Mouse (Mus musculus) common myeloid progenitor, adult 5-6 weeks (primary cell): Measurements from ENCODE around the gene Ciao1. TPM values are rescaled to one million over a fixed set of nuclear protein-coding genes. Genes with fewer than 3 reads are reported as not detected.
"Not testable (repeated sequence)": the region's sequence is repeated elsewhere in the genome, so short reads cannot be mapped to it uniquely, and the experiment has no call there.

Experiments used
- ATAC-seq: replicated peaks from 2 replicates; pipeline ENCODE4 v1.8.0; 2016; ENCODE audit warnings: low read depth, mild to moderate bottlenecking, moderate TSS enrichment, inconsistent platforms; ENCODE audit not compliant: poor library complexity, severe bottlenecking
- total RNA-seq: library from RNA; stranded (forward); fragments of 200-1000, 187-1606 nt; gene quantifications from 2 replicates; pipeline ENCODE4 v1.2.3, GENCODE M21; 2017

The Ciao1 gene
- total RNA-seq, 1 experiment from 2014 or later, result 36.1 TPM

DNA sequence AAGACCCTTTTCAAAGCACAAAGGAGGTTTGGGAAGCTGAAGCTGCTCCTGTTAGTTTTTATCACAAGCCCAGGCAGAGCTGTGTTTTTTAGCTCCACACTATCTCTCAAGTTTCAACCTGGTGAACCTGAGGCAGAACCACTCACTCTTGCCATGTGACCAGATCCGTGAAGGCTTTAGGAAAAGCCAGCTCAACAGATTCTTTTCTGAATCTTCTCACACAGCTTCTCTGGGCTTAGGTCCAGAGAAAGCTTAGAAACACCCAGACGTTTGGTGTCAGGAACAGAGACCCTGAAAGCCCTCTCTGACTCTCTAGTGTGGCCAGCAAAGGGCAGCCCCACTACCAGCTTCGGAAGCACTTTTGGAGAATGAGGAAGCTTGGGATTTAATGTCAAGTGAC is 3.8 kb upstream of the Ciao1 start:
- ATAC-seq, result no peak

DNA sequence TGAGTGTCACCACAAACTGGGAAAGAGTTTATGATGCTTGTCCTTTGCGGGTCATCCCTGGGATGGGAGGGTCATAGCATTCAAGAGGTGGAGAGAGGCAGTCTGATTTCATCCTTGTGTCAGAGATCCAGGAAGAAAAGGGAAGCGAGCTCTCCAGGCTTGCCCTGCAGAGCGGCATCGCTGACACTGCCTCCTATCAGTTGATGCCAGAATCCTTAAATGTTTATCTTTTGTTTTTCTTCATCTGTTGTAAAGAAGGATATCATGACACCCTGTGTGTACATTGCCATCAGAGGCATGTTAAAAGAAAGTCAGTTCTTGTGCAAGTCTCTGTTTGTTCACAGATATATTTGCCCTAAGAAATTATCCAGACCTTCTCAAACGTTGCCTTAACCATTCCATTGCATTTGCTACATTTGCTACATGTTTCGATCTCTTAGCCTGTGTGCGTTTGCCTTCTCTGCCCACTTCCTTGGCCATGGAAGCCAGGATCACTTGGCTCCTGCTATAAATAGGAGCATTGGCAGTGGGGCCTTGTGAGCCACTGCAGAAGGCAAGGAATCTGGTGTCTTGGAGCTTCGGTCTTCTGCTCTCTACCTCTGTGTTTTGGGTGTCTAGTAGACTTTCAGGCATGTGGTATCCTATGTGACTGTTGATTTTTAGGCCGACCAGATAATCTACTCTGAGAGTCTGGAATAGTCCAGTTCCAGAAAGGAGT is 2.8 kb upstream of the Ciao1 start:
- ATAC-seq, result no peak

DNA sequence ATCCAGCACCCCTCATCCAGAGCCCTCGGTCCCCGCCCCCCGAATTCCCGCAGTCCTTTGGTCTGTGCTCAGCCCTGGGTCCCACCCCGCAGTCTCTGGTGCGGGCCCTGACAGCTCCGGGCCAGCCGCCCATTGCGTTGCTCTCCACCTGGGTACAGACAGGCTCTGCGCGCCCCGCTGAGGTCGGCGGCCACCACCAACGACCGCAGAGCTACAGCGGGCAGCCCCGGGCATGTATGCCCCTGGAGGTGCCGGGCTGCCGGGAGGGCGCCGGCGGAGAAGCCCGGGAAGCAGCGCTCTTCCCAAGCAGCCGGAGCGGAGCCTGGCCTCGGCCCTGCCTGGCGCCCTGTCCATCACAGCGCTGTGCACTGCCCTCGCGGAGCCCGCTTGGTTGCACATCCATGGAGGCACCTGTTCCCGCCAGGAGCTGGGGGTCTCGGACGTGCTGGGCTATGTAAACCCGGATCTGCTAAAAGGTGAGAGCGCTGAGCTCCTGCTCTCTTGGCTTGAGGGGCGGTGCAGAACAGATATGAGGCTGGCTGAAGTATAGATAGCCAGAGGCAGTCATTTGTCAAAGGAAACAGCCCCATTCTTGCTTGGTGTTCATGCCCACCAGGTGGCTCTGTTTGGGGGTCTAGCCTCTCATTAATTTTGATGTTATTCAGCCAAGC is 853 bp upstream of the Ciao1 start:
- peak; percentile 36; the same call in 1 of the 2 replicates for ATAC-seq

DNA sequence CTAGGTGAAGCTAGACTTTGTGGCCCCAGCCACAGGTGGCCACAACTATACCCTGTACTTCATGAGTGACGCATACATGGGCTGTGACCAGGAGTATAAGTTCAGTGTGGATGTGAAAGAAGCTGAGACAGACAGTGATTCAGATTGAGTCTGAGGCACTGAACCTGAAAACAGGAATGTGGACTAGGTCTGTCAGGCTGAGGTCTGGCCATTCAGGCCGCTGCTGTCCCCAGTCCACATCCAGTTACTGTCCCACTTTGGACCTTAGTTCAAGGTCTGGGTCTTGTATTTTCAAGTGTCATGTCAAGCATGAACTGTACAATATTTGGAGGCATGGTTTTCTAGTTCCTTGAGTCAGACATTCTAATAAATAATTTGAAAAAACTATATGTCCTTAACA is 7.6 kb downstream of the Ciao1 start:
- no peak for ATAC-seq

DNA sequence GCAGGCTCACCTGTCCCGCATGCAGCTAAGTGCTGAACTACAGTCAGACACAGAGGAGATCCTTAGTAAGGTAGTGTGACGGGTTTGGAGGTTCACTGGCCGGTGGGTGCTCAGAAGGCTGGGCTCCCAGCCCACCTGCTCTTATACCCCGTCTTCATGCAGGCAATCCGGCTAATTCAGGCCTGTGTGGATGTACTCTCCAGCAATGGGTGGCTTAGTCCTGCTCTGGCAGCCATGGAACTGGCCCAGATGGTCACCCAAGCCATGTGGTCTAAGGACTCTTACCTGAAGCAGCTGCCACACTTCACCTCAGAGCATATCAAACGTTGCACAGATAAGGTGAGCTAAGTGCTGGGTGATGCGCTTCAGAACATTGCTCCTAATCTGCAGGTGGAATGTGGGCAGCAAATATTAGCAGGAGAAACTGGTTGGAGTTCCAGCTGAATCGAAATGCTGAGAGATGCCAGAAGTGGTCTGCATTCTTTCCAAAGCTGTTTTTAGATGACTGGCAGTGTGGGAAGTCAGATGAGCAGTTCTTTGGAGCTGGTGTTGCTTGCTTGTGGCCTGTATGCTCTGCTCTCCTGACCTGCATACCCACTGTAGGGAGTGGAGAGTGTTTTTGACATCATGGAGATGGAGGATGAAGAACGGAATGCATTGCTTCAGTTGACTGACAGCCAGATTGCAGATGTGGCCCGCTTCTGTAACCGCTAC is 9.6 kb downstream of the Ciao1 start:
- ATAC-seq, result no peak

DNA sequence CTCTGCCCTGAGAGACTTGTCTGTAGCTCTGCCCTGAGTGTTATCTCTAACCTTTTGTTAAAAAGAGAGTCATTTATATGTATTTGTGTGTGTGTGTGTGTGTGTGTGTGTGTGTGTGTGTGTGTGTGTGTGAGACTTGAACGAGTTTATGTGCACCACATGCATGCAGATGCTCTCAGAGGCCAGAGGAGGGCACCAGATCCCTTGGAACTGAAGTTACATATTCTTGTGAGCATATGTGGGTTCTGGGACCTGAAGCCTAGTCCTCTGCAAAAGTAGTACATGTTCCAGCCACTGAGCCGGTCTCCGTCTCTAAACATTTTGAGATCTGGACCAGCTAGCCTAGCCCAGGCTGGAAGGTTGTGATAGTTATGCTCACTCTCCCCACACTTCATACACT is 22.4 kb downstream of the Ciao1 start:
- no peak for ATAC-seq

DNA sequence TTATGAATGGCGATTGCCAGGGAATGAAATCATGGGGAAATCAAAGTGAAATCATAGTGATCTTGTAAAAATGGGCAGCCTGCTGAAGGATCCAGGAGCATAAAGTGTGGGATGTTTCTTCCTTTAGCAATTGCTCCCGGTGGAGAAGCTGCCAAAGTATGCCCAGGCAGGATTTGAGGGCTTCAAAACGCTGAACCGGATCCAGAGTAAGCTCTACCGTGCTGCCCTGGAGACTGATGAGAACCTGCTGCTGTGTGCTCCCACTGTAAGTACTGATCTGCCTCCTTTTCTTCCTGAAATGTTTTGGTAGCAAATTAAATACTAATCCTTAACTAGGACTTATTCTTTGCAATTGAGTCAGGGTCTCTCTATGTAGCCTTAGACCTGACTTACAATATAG is 29.9 kb downstream of the Ciao1 start:
- no peak for ATAC-seq

DNA sequence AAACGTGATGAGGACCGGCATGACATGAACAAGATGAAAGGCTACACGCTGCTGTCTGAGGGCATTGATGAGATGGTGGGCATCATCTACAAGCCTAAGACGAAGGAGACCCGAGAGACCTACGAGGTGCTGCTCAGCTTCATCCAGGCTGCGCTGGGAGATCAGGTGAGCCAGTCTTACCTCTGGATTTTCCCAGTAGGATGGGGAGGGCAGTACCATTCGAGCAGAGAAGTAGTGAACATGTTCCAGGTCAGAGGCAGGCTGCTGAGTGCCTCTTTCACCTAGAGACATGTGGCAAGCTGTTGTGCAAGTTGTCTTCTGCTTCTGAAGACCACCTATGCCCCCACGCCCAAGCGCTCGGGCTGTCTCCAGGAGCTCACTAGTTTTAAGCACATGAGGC is 36.9 kb downstream of the Ciao1 start:
- ATAC-seq, result no peak

DNA sequence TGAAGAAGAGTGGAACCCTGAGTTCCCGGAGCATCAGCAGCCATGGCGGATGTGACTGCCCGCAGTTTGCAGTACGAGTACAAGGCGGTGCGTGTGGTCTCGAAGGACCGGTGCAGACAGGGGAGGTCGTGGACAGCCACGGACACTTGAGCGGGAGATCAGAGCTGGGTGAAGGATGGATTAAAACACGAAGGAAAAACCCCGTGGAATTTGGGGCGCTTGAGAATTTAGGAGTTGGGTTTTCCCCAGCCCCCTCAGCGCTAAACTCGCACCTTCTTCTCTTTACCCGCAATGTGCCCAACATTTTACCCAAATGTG is 39.2 kb downstream of the Ciao1 start:
- no peak for ATAC-seq

DNA sequence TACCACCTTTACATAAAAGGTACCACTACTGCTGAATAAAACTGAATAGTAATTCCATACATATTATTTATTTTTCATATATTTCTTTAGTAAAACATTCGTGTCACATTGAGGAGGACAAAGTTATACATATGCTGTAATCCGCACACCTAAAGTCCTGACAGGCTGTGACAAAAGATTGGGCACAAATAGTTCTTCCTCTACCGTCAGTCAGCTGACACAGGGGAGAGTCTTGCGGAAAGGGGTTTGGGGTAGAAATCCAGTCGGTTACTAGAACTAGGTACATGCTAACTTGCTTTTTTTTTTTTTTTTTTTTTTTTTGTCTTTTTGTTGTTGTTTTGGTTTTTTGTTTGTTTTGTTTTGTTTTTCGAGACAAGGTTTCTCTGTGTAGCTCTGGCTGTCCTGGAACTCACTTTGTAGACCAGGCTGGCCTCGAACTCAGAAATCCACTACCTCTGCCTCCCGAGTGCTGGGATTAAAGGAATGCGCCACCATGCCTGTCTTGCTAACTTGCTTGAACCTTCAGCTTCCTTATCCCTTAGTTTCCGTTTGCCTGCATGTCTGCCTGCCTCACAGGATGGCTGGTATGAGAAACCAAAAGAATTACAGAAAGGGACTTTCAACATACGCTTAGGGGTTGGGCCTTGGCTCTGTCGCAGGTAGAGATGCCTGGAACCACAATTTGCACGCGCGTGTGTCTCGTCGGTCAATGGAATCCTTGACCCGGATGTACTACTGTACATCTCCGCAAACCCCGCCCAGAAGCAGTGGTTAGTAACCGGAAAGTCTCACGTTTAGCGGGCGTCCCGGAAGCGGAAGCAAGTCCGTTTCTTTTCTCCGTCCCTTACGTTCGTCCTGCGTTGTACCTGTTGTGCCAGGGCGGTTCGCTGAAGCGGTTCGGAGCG is 39.8 kb downstream of the Ciao1 start, which contains the start of the genes 1810024B03Rik and Snrnp200:
1810024B03Rik (minus strand) TSS at position 734 of the 905 bp plus-strand sequence.
Snrnp200 (plus strand) TSS at position 840 of the 905 bp plus-strand sequence.
- ATAC-seq, result peak; percentile 98

DNA sequence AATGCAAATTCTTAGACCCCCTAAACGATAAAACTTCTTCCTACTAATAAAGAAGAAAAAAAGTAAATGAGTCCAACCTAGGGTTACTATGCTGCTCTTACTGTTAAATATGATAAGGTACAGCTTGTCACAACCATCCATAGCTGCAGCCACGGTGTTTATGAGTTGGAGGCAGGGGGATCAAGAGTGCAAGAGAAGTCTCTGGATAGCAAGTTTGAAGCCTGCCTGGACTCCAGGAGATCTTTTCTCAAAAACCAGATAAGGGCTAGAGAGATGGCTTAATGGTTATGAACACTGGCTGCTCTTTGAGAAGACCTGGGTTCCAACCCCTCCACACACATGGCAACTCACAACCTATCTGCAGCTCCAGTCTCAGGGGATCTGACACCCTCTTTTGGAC is 40.7 kb downstream of the Ciao1 start:
- no peak for ATAC-seq

DNA sequence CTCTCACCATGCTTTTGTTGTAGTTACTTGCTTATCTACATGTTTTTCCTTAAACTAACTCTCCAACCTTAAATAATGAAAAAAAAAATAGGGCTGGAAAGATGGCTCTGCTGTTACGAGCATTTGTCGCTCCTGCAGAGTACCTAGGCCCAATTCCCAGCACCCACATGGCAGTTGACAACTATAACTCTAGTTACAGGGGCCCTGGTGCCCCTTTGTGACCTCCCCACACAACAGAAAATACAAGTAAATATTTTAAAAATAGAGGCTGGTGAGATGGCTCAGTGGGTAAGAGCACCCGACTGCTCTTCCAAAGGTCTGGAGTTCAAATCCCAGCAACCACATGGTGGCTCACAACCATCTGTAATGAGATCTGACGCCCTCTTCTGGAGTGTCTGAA is 41.7 kb downstream of the Ciao1 start:
- not testable (repeated sequence) for ATAC-seq

DNA sequence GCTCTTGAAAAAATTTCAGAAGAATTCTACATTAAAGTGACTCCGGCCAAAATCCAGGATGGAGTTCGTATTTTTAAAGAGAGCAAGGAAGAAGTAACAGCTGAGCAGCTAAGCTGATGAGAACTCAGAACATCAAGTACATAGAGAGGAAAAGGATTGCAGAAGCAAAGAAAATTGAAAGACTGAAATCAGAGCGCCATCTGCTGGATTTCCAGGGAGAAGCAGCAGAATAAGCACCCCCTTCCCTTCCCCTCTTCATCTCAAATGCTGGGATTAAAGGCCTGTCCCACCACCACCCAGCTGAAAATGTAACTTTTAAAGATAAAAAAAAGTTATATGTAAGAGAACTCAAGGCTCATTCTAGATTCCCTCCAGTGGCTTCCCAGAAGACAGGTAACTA is 42.7 kb downstream of the Ciao1 start:
- 0 out of 2 replicates have a peak, but pooled peaks have one; percentile 23 for ATAC-seq

Other genes starting within 250 kb of the Ciao1 start
- gene Ap4e1, start 239.1 kb downstream of the Ciao1 start, total RNA-seq, result 13.7 and 19.9 TPM in 2 replicates
- 35.7 and 42.0 TPM in 2 replicates for gene Blvra, start 177.2 kb downstream of the Ciao1 start, total RNA-seq
- gene Ncaph, start 113.9 kb downstream of the Ciao1 start, total RNA-seq, result 58.5 and 73.9 TPM in 2 replicates
- 24.5 and 25.4 TPM in 2 replicates for gene Itpripl1, start 104.4 kb downstream of the Ciao1 start, total RNA-seq
- gene 1810024B03Rik, start 39.5 kb downstream of the Ciao1 start, total RNA-seq, result 4.4 and 6.5 TPM in 2 replicates
- 180 and 226 TPM in 2 replicates for gene Snrnp200, start 39.4 kb downstream of the Ciao1 start, total RNA-seq
- gene Tmem127, start 92 bp upstream of the Ciao1 start, total RNA-seq, result 22.2 and 25.9 TPM in 2 replicates
- 166 and 172 TPM in 2 replicates for gene Stard7, start 22.4 kb upstream of the Ciao1 start, total RNA-seq
- 144 and 157 TPM in 2 replicates for gene Dusp2, start 88.3 kb upstream of the Ciao1 start, total RNA-seq
- not detected in 2 replicates for gene Astl, start 90.8 kb upstream of the Ciao1 start, total RNA-seq
- gene Adra2b, start 115.4 kb upstream of the Ciao1 start, total RNA-seq, result 0.14 TPM in 1 of 2 replicates, not detected in the other
- gene Gpat2, start 177.4 kb upstream of the Ciao1 start, total RNA-seq, result not detected in 2 replicates
- 5.6 and 12.8 TPM in 2 replicates for gene Fahd2a, start 196.7 kb upstream of the Ciao1 start, total RNA-seq